Mouse (Mus musculus) G1E-ER4 (cell line): Measurements from ENCODE around the gene Adgra3. TPM values are rescaled to one million over a fixed set of nuclear protein-coding genes. Genes with fewer than 3 reads are reported as not detected.

Source experiments
- GATA1 ChIP-seq: IDR thresholded peaks from one replicate; pipeline ENCODE4 v1.8.0; 2012; ENCODE audit warnings: low read length, inconsistent platforms
- polyA plus RNA-seq: library from polyadenylated mRNA; stranded (reverse); fragments of >175 nt; gene quantifications from 2 replicates; pipeline ENCODE4 v1.2.3, GENCODE M21; 2012

The Adgra3 gene
- polyA plus RNA-seq, 1 experiment, result not detected

GRCm38 (mm10) chr5:50008841-50009240 lies 50.0 kb downstream of the Adgra3 start:
- TF ChIP-seq GATA1, result no peak

- TF ChIP-seq GATA1, result no peak
These were observed 51.7 kb downstream of the Adgra3 start for GRCm38 (mm10) chr5:50006915-50007658.

- no peak for TF ChIP-seq GATA1
These were observed 56.5 kb downstream of the Adgra3 start for GRCm38 (mm10) chr5:50002269-50002668.

- no peak for TF ChIP-seq GATA1
These were observed 59.0 kb downstream of the Adgra3 start for GRCm38 (mm10) chr5:49999764-50000163.

- TF ChIP-seq GATA1, result no peak
These were observed 61.8 kb downstream of the Adgra3 start for GRCm38 (mm10) chr5:49997019-49997418.

GRCm38 (mm10) chr5:49996457-49996856 lies 62.3 kb downstream of the Adgra3 start:
- TF ChIP-seq GATA1, result no peak

GRCm38 (mm10) chr5:49990737-49991323 lies 68.0 kb downstream of the Adgra3 start:
- TF ChIP-seq GATA1, result no peak

- TF ChIP-seq GATA1, result no peak
These were observed 70.6 kb downstream of the Adgra3 start for GRCm38 (mm10) chr5:49988015-49988798.

- TF ChIP-seq GATA1, result no peak
These were observed 78.1 kb downstream of the Adgra3 start for GRCm38 (mm10) chr5:49980727-49981126.

- TF ChIP-seq GATA1, result no peak
These were observed 79.6 kb downstream of the Adgra3 start for GRCm38 (mm10) chr5:49979246-49979645.

- no peak for TF ChIP-seq GATA1
These were observed 82.8 kb downstream of the Adgra3 start for GRCm38 (mm10) chr5:49975971-49976370.

- no peak for TF ChIP-seq GATA1
These were observed 84.6 kb downstream of the Adgra3 start for GRCm38 (mm10) chr5:49974211-49974610.

GRCm38 (mm10) chr5:49969660-49970059 lies 89.1 kb downstream of the Adgra3 start:
- no peak for TF ChIP-seq GATA1

- TF ChIP-seq GATA1, result no peak
These were observed 91.1 kb downstream of the Adgra3 start for GRCm38 (mm10) chr5:49967726-49968125.

GRCm38 (mm10) chr5:49965810-49966209 lies 93.0 kb downstream of the Adgra3 start:
- TF ChIP-seq GATA1, result no peak
